Mouse (Mus musculus) kidney, postnatal 14 days (tissue): ENCODE measurements at regions not wholly inside any gene's neighbourhood (a gene's known extent, or its start where the extent isn't known, plus 50 kb on each side); places are given as distances from the start of the nearest gene placed in this dataset.

ENCODE experiments used
- DNase-seq: peaks from one replicate; pipeline ENCODE4 v3.0.0; 2022; ENCODE audit warnings: mixed read lengths

- no peak for DNase-seq
These were observed 544.1 kb downstream of the D3Ertd751e start for GRCm38 (mm10) chr3:42286471-42286870.

- no peak for DNase-seq
These were observed 570.0 kb downstream of the D3Ertd751e start for GRCm38 (mm10) chr3:42312424-42312823.

DNA sequence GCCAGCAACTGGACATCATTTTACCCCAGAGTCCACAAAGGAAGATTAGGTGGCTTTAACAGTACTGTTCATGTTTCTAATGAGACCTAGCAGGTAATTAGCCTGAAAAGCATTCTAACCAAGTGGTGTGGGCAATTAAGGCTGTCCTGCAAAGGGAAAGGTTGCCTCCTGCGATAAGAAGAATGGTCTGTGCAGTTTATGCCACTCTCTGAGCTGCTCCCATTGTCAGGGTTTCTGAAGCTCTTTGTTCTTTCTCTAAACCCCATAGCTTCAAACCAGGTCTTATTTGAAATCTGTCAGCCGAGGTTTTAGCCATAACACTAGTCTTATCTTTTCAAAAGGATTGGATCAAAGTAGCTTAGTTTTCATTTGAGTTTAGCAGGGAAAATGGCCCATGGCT, 585.3 kb downstream of the D3Ertd751e start:
- DNase-seq, result no peak

- DNase-seq, result no peak
These were observed 600.4 kb downstream of the D3Ertd751e start for GRCm38 (mm10) chr3:42342806-42343205.

DNA sequence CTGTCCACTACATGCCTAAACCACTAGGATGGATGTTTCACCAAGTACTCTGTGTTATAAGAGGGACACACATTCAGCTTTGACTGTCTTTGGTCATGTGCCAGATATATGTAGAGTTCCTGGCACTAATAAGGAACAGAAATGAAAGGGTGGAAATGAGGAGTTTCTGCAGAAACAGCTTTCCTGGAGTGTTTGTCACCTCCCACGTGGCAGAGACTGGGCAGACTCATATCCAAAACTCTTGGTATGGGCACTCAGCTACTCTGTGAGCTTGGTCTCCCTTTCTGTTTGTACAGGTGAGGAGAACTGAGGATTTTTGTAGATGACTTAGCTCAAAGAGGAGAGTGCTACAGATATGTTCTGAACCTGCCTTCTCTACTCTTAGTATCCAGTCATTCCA, 634.4 kb downstream of the D3Ertd751e start:
- DNase-seq, result no peak

DNA sequence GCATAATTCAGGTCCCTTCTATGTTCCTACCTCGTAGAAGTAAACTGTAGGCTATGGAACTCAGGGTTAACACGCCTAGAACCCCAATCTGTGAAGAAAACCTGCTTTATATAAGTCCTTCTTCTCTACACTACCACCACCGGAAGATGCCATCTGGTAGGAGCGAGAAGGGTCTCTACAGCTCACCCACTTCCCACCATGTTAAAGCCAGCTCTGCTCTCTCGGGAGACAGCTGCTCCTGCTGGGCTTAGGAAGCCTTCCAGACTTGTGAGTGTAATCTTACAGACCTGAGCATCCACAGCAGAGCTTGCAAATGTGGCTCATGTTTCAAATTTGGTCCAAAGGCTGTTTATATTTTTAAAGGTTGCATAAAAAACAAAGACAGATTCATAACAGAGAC, 639.7 kb downstream of the D3Ertd751e start:
- no peak for DNase-seq

DNA sequence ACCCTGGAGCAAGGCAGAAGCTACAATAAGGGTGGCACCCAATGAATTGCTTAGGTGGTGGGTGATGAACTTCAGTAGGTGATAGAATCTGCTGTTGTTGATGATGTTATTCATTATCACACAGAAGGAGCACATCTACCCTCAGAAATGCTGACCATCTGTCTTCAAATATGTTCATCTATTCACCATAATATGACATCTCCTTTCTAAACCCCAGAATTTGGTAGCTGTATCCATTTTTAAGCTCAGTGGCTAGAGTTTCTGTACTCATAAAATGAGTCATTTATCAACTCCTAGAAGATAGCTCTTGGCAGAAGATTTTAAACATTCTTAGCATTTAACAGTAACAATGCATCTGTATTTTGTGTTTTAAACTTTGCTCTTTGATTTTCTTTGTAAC, 660.3 kb downstream of the D3Ertd751e start:
- no peak for DNase-seq

- DNase-seq, result no peak
These were observed 666.7 kb downstream of the D3Ertd751e start for GRCm38 (mm10) chr3:42408958-42409633.

- no peak for DNase-seq
These were observed 685.0 kb downstream of the D3Ertd751e start for GRCm38 (mm10) chr3:42427363-42427762.

- DNase-seq, result no peak
These were observed 707.2 kb downstream of the D3Ertd751e start for GRCm38 (mm10) chr3:42449575-42449974.

- no peak for DNase-seq
These were observed 721.9 kb downstream of the D3Ertd751e start for GRCm38 (mm10) chr3:42464353-42464752.

GRCm38 (mm10) chr3:42467125-42467524, 724.7 kb downstream of the D3Ertd751e start:
- no peak for DNase-seq

GRCm38 (mm10) chr3:42514922-42515593, 772.6 kb downstream of the D3Ertd751e start:
- DNase-seq, result no peak

DNA sequence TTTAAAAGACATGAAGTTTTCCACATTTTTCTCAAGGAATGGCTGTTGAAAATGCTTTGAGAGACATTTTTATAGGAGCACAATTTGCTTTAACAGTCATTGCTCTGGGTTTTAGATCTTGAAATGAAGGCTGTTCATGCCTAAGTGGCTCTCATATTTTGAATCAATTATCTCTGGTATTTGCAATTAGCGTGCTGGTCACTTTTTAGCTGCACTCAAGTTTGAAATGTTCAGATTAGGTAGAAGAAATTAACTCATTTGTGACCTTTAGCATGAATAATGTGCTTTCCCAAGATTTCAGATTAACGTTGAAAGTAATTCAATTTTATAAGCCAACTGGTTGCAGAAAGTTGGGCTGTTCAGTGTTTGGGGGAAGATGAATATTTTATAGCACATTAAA, 773.9 kb downstream of the D3Ertd751e start:
- no peak for DNase-seq

DNA sequence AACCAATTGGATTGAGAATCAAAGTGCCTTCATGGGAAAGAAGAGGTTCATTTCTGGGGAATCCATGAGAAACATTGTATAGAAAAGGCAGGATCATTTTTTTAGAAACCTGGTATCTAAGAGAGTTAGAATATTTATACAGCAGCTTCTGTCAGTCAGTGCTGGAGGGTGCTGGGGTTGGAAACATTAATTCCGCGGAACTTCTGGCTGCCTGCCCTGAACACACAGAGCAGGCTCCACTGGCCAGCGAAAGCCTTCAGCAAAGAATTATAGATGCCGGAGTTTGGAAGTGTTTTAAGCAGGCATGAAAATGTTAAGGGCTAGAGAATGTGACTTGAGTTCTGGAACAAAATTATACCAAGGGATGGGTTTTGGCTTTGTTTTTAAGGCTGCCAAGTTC, 789.0 kb downstream of the D3Ertd751e start:
- peak; percentile 5 for DNase-seq

GRCm38 (mm10) chr3:42566731-42567130, 824.3 kb downstream of the D3Ertd751e start:
- DNase-seq, result no peak

- no peak for DNase-seq
These were observed 828.1 kb downstream of the D3Ertd751e start for GRCm38 (mm10) chr3:42570364-42571024.

DNA sequence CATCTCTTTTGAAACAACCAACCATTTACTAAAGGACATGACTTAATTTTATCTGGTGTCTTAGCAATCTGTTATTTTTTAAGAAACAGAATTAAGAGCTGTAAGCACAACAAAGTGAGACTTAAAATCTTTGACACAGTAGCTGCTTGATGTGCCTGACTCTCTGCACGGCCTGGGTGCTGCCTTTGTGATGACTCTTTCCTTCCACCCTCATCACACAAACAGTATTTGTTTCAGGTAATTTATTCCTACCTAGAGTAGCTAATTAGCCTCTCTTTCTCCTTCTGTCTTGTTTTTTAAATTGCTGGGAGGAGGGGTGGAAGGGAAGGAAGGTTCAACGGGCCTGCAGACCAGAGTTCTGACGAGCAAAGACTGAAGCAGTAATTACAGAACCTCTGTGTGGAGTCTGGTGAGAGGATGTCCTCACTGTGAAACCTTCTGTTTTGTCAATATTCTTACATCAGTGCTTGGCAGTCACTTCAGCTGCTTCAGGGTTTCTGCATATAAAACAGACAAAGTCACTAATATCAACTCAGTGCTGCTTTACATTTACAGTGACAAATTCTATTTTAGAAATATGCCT, 829.6 kb downstream of the D3Ertd751e start:
- no peak for DNase-seq

DNA sequence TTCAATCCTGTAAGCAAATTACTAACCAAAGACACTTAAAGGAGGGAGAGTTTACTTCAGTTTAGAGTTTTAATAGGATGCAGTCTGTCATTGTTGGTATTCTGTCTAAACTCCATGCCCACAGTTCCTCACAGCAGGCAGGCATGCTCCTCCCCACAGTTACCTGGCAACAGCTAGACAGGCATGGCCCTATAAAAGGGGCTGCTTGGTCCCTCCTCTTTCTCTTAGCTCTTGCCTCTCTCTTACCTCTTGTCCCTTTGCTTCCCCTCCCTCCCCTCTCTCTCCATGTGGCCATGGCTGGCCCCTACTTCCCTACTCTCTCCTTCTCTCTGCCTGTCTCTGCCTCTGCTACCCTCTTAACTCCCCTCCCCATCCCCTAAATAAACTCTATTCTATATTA, 830.7 kb downstream of the D3Ertd751e start:
- no peak for DNase-seq

- DNase-seq, result no peak
These were observed 839.9 kb downstream of the D3Ertd751e start for GRCm38 (mm10) chr3:42582311-42582710.

DNA sequence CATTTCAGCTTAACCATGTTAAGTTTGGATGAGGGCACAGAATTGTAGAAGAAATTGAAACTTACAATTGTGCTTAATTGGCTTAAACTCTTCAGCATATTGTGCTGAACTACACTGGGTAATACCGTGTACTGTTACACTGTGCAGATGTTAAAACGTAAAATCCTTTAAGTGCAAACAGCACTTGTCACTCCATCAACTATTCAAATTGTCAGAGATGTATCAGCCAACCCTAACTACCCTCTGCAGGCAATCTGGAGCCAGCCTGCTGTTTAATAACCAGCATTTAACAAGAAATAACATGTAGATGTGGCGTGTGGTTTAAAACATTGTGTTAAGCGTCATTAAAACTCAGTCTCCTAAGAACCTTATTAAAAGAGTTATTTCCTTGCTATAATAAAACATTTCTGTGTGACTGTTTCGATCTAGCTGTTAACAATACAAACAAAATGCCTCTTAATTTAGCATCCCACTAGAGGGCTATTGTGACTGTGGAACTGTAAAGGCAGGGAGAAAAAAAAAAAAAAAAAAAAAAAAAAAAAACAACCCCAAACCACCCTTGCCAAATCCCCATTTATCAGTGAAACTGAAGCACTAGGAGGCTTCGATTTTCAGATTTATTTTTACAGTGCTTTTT, 845.0 kb downstream of the D3Ertd751e start:
- DNase-seq, result no peak

- DNase-seq, result no peak
These were observed 847.1 kb downstream of the D3Ertd751e start for GRCm38 (mm10) chr3:42589516-42589915.

- DNase-seq, result no peak
These were observed 847.7 kb downstream of the D3Ertd751e start for GRCm38 (mm10) chr3:42590126-42590525.
